9 mouse cellular contexts compared by ENCODE assay signal in genomic region chr2:62048116-62048515, GRCm38 (mm10). TPM values are rescaled to one million over a fixed set of nuclear protein-coding genes. Genes with fewer than 3 reads are reported as not detected.
A peak's percentile ranks its signal among the peaks of the same experiment; 100 is the strongest.
DNase-seq lines count a peak whose midpoint lies in the region; ATAC-seq lines count a peak whose summit lies in the region.
"Had no signal": no experiment of that assay in that cellular context is flagged by ENCODE, and none has a peak within 500 bp of the region (broad histone marks: within the 10 kb centered on the region; RNA-seq: fewer than 3 reads in every experiment).

No protein-coding gene starts in this region.

- intact Hi-C loops in left cerebral cortex, postnatal 10 days (cut with DNase I), result no loop called here

- H3K4me3 ChIP-seq in heart, embryonic 10.5 days, result peak overlapping the region; percentile 66
- H3K4me3 ChIP-seq in forebrain, embryonic 16.5 days (replicated peaks; ENCODE audit: low read length), result peak overlapping the region; percentile 55
- H3K4me3 ChIP-seq in midbrain, embryonic 13.5 days (replicated peaks), result peak overlapping the region; percentile 56

- ATAC-seq in forebrain, embryonic 16.5 days, result 0 out of 2 replicates have a peak, but pooled peaks have one; percentile 14
- peak; percentile 63 for ATAC-seq in midbrain, embryonic 13.5 days

- peaks cover 9% of the 10 kb centered on the region for H3K4me1 ChIP-seq in heart, embryonic 10.5 days
- H3K4me1 ChIP-seq in forebrain, embryonic 16.5 days (replicated peaks; ENCODE audit: control insufficient read depth, insufficient read depth, low read length), result peaks cover 7% of the 10 kb centered on the region; the same call in 1 of the 2 replicates
- no peaks in the 10 kb centered on the region; the same call in 1 of the 2 replicates for H3K4me1 ChIP-seq in midbrain, embryonic 13.5 days (replicated peaks)

- peak overlapping the region; percentile 64 for H3K4me2 ChIP-seq in forebrain, embryonic 16.5 days (ENCODE audit: low read length)
- peak overlapping the region; percentile 70 for H3K4me2 ChIP-seq in midbrain, embryonic 13.5 days (replicated peaks)

- H3K9me3 ChIP-seq in heart, embryonic 10.5 days, result no peaks in the 10 kb centered on the region
- no peaks in the 10 kb centered on the region for H3K9me3 ChIP-seq in forebrain, embryonic 16.5 days (ENCODE audit: control insufficient read depth, low read length)
- no peaks in the 10 kb centered on the region for H3K9me3 ChIP-seq in midbrain, embryonic 13.5 days

- H3K27me3 ChIP-seq in heart, embryonic 10.5 days (ENCODE audit: insufficient read depth, poor library complexity, severe bottlenecking), result 0 out of 2 replicates have a peak, but pooled peaks cover 7% of the 10 kb centered on the region
- H3K27me3 ChIP-seq in forebrain, embryonic 16.5 days (replicated peaks; ENCODE audit: control insufficient read depth, insufficient read depth, low read length), result no peaks in the 10 kb centered on the region
- no peaks in the 10 kb centered on the region for H3K27me3 ChIP-seq in midbrain, embryonic 13.5 days

- no peaks in the 10 kb centered on the region for H3K36me3 ChIP-seq in heart, embryonic 10.5 days
- H3K36me3 ChIP-seq in forebrain, embryonic 16.5 days (ENCODE audit: control insufficient read depth, insufficient read depth), result no peaks in the 10 kb centered on the region
- H3K36me3 ChIP-seq in midbrain, embryonic 13.5 days, result no peaks in the 10 kb centered on the region

- no peak overlapping the region for H3K27ac ChIP-seq in heart, embryonic 10.5 days
- H3K27ac ChIP-seq in forebrain, embryonic 16.5 days (ENCODE audit: low read length), result no peak overlapping the region; the same call in 1 of the 2 replicates
- H3K27ac ChIP-seq in midbrain, embryonic 13.5 days, result peak overlapping the region; percentile 93

- 15% methylated on average over 3 of the region's 3 CpGs for WGBS in heart, embryonic 10.5 days
- WGBS in forebrain, embryonic 16.5 days, result 7% methylated on average over 3 of the region's 3 CpGs
- 5% methylated on average over 3 of the region's 3 CpGs for WGBS in midbrain, embryonic 13.5 days

- DNase-seq in heart, embryonic 10.5 days (ENCODE audit: low spot score), result no peak
- no peak for DNase-seq in heart, adult 9 months (ENCODE audit: low spot score in 2 of 2)
- DNase-seq in brain, adult 2 months (ENCODE audit: low read depth, low spot score), result peak; percentile 42
- no peak for DNase-seq in adipocyte (ENCODE audit: low spot score)
- no peak for DNase-seq in ovary, adult 18-20 months (ENCODE audit: low spot score)
- no peak for DNase-seq in left cerebral cortex, postnatal 10 days (ENCODE audit: extremely low spot score in 1 of 2, low spot score in 2 of 2)
- DNase-seq: gastrocnemius, postnatal 25 days had no signal

- H3K9ac ChIP-seq in forebrain, embryonic 16.5 days (replicated peaks; ENCODE audit: low read depth, low read length), result peak overlapping the region; percentile 68
- H3K9ac ChIP-seq in midbrain, embryonic 13.5 days (replicated peaks), result peak overlapping the region; percentile 76

RNA-seq across cellular contexts. Expression of gene Slc4a10, which starts 1.9 kb away (rescaled TPM):
- 0.10 and 0.55 TPM in 2 replicates for polyA plus RNA-seq in heart, embryonic 10.5 days (2016; fragmentation: Nextera tagmentation; extraction: Ambion mirVana)
- 9.7 and 13.8 TPM in 2 replicates for polyA plus RNA-seq in forebrain, embryonic 16.5 days (2015; fragmentation: Nextera tagmentation; extraction: Ambion mirVana)
- 7.5 and 8.9 TPM in 2 replicates for polyA plus RNA-seq in midbrain, embryonic 13.5 days (2015; fragmentation: Nextera tagmentation; extraction: Ambion mirVana)
- total RNA-seq in left cerebral cortex, postnatal 10 days (2021), result 100 to 1,000 TPM; 142 to 153 TPM
